Mouse (Mus musculus) left cerebral cortex, postnatal 36 days (tissue): ENCODE measurements at regions not wholly inside any gene's neighbourhood (a gene's known extent, or its start where the extent isn't known, plus 50 kb on each side); places are given as distances from the start of the nearest gene placed in this dataset.

Experiments
- DNase-seq, 2 experiments: peaks; one replicate each; pipeline ENCODE4 v3.0.0; 2021 to 2022; ENCODE audit warnings: low spot score in 2 of 2, mixed read lengths in 1 of 2
- intact Hi-C: fragments of 180-260 bp; cut with DNase I; formaldehyde crosslinking; loops from one replicate; pipeline ENCODE4 v1.15.1; 2025

GRCm38 (mm10) chrX:13224902-13225301 lies 55.9 kb upstream of the Ddx3x start:
- intact Hi-C loops, result loop anchor here (5.0 kb wide), 1 partner anchor 287 kb away; no protein-coding TSS in a partner anchor
- DNase-seq, result no peak

GRCm38 (mm10) chrX:13226429-13226828 lies 54.3 kb upstream of the Ddx3x start:
- intact Hi-C loops, result loop anchor here (5.0 kb wide), 1 partner anchor 286 kb away; no protein-coding TSS in a partner anchor

GRCm38 (mm10) chrX:13229891-13230614 lies 50.7 kb upstream of the Ddx3x start:
- intact Hi-C loops, result loop anchor here (2.0 to 5.0 kb wide), 4 partner anchors 51 to 425 kb away; partner anchors contain the start of gene Ddx3x
- DNase-seq, result peak in 1 of 2 experiments; percentile 9

More at GRCm38 (mm10) chrX:13226429-13226828, 54.3 kb upstream of the Ddx3x start:
- DNase-seq, result no peak

- intact Hi-C loops, result loop anchor here (2.0 kb wide), 3 partner anchors 50 to 424 kb away; partner anchors contain the start of gene Ddx3x
- DNase-seq, result peak; percentile 78 to 80
Observed at GRCm38 (mm10) chrX:13230615-13231179, 50.1 kb upstream of the Ddx3x start.
